Mouse (Mus musculus): ENCODE measurements around the gene Rbak. TPM values are rescaled to one million over a fixed set of nuclear protein-coding genes. Genes with fewer than 3 reads are reported as not detected.

Gene Rbak
- polyA plus RNA-seq, 1 experiment = 3.1 TPM

GRCm38 (mm10) chr5:143155534-143155933, 25.0 kb downstream of the Rbak start:
- no peak overlapping the region for H3ac ChIP-seq (ENCODE audit: control insufficient read depth, insufficient read length)
- H3K27me3 ChIP-seq (ENCODE audit: control insufficient read depth, insufficient read depth, insufficient read length) = peaks cover 8% of the 10 kb centered on the region
- no peaks in the 10 kb centered on the region for H3K79me2 ChIP-seq (ENCODE audit: control insufficient read depth, insufficient read depth)
- H3K36me3 ChIP-seq (ENCODE audit: control insufficient read depth, insufficient read depth) = no peaks in the 10 kb centered on the region
- TF ChIP-seq SRF (IDR thresholded peaks at IDR 0.05; ENCODE audit: control insufficient read depth, insufficient read length, low read depth) (no peak), MAX (IDR thresholded peaks at IDR 0.05; ENCODE audit: low read depth) (no peak), USF1 (IDR thresholded peaks at IDR 0.05; ENCODE audit: low read depth) (no peak), TCF3 (IDR thresholded peaks at IDR 0.05; ENCODE audit: insufficient read length, low read depth) (no peak), POLR2AphosphoS2 (IDR thresholded peaks at IDR 0.05; ENCODE audit: insufficient read length, low read depth) (no peak), TCF12 (IDR thresholded peaks at IDR 0.05; ENCODE audit: insufficient read depth, poor library complexity, severe bottlenecking) (no peak), POLR2A (IDR thresholded peaks at IDR 0.05; ENCODE audit: insufficient read length, low read depth) (no peak), REST (IDR thresholded peaks at IDR 0.05; ENCODE audit: insufficient read depth, insufficient read length) (no peak), MYOD1 (IDR thresholded peaks at IDR 0.05; ENCODE audit: control insufficient read depth in 1 of 3, insufficient read length in 2 of 3, low read depth in 2 of 3) (no peak), CEBPB (IDR thresholded peaks at IDR 0.05; ENCODE audit: insufficient read depth, poor library complexity, severe bottlenecking) (no peak), E2F4 (IDR thresholded peaks at IDR 0.05; ENCODE audit: insufficient read depth) (no peak)
- no peak overlapping the region for H3K4me3 ChIP-seq
- no peak overlapping the region for H3K4me2 ChIP-seq (ENCODE audit: low read depth)

- Histone ChIP-seq H3ac (ENCODE audit: control insufficient read depth, insufficient read length) (no peak overlapping the region), H3K79me2 (ENCODE audit: control insufficient read depth, insufficient read depth) (no peaks in the 10 kb centered on the region), H3K36me3 (ENCODE audit: control insufficient read depth, insufficient read depth) (no peaks in the 10 kb centered on the region), H3K4me3 (no peak overlapping the region), H3K4me2 (ENCODE audit: low read depth) (no peak overlapping the region), H3K27me3 (ENCODE audit: control insufficient read depth, insufficient read depth, insufficient read length) (peaks cover 8% of the 10 kb centered on the region)
- TF ChIP-seq E2F4 (IDR thresholded peaks at IDR 0.05; ENCODE audit: insufficient read depth) (no peak), MYOD1 (IDR thresholded peaks at IDR 0.05; ENCODE audit: control insufficient read depth in 1 of 3, insufficient read length in 2 of 3, low read depth in 2 of 3) (no peak), SRF (IDR thresholded peaks at IDR 0.05; ENCODE audit: control insufficient read depth, insufficient read length, low read depth) (no peak), CEBPB (IDR thresholded peaks at IDR 0.05; ENCODE audit: insufficient read depth, poor library complexity, severe bottlenecking) (no peak), TCF12 (IDR thresholded peaks at IDR 0.05; ENCODE audit: insufficient read depth, poor library complexity, severe bottlenecking) (no peak), USF1 (IDR thresholded peaks at IDR 0.05; ENCODE audit: low read depth) (no peak), TCF3 (IDR thresholded peaks at IDR 0.05; ENCODE audit: insufficient read length, low read depth) (no peak), POLR2AphosphoS2 (IDR thresholded peaks at IDR 0.05; ENCODE audit: insufficient read length, low read depth) (no peak), MAX (IDR thresholded peaks at IDR 0.05; ENCODE audit: low read depth) (no peak), REST (IDR thresholded peaks at IDR 0.05; ENCODE audit: insufficient read depth, insufficient read length) (no peak)
These were observed 26.8 kb downstream of the Rbak start for GRCm38 (mm10) chr5:143153756-143154155.

GRCm38 (mm10) chr5:143150044-143150443, 30.5 kb downstream of the Rbak start:
- Histone ChIP-seq H3K27me3 (ENCODE audit: control insufficient read depth, insufficient read depth, insufficient read length) (peaks cover 7% of the 10 kb centered on the region), H3K36me3 (ENCODE audit: control insufficient read depth, insufficient read depth) (no peaks in the 10 kb centered on the region), H3K79me2 (ENCODE audit: control insufficient read depth, insufficient read depth) (no peaks in the 10 kb centered on the region), H3ac (ENCODE audit: control insufficient read depth, insufficient read length) (no peak overlapping the region), H3K4me2 (ENCODE audit: low read depth) (no peak overlapping the region), H3K4me3 (no peak overlapping the region)
- no peak for TF ChIP-seq E2F4 (IDR thresholded peaks at IDR 0.05; ENCODE audit: insufficient read depth)
- TF ChIP-seq SRF (IDR thresholded peaks at IDR 0.05; ENCODE audit: control insufficient read depth, insufficient read length, low read depth) = no peak
- no peak for TF ChIP-seq TCF3 (IDR thresholded peaks at IDR 0.05; ENCODE audit: insufficient read length, low read depth)
- no peak for TF ChIP-seq MYOD1 (IDR thresholded peaks at IDR 0.05; ENCODE audit: control insufficient read depth in 1 of 3, insufficient read length in 2 of 3, low read depth in 2 of 3)
- TF ChIP-seq CEBPB (IDR thresholded peaks at IDR 0.05; ENCODE audit: insufficient read depth, poor library complexity, severe bottlenecking) = no peak
- no peak for TF ChIP-seq POLR2AphosphoS2 (IDR thresholded peaks at IDR 0.05; ENCODE audit: insufficient read length, low read depth)
- no peak for TF ChIP-seq USF1 (IDR thresholded peaks at IDR 0.05; ENCODE audit: low read depth)
- TF ChIP-seq MYOG (IDR thresholded peaks at IDR 0.05; ENCODE audit: control insufficient read depth in 1 of 3, insufficient read depth in 1 of 3, insufficient read length in 2 of 3, low read depth in 2 of 3) = no peak
- TF ChIP-seq POLR2A (IDR thresholded peaks at IDR 0.05; ENCODE audit: insufficient read length, low read depth) = no peak
- TF ChIP-seq TCF12 (IDR thresholded peaks at IDR 0.05; ENCODE audit: insufficient read depth, poor library complexity, severe bottlenecking) = no peak
- no peak for TF ChIP-seq MAX (IDR thresholded peaks at IDR 0.05; ENCODE audit: low read depth)
- no peak for TF ChIP-seq REST (IDR thresholded peaks at IDR 0.05; ENCODE audit: insufficient read depth, insufficient read length)

GRCm38 (mm10) chr5:143149536-143149935, 31.0 kb downstream of the Rbak start:
- Histone ChIP-seq H3K4me2 (ENCODE audit: low read depth) (no peak overlapping the region), H3K36me3 (ENCODE audit: control insufficient read depth, insufficient read depth) (no peaks in the 10 kb centered on the region), H3K79me2 (ENCODE audit: control insufficient read depth, insufficient read depth) (no peaks in the 10 kb centered on the region), H3ac (ENCODE audit: control insufficient read depth, insufficient read length) (no peak overlapping the region), H3K4me3 (no peak overlapping the region), H3K27me3 (ENCODE audit: control insufficient read depth, insufficient read depth, insufficient read length) (peaks cover 9% of the 10 kb centered on the region)
- TF ChIP-seq CEBPB (IDR thresholded peaks at IDR 0.05; ENCODE audit: insufficient read depth, poor library complexity, severe bottlenecking) (no peak), MAX (IDR thresholded peaks at IDR 0.05; ENCODE audit: low read depth) (no peak), POLR2AphosphoS2 (IDR thresholded peaks at IDR 0.05; ENCODE audit: insufficient read length, low read depth) (no peak), TCF3 (IDR thresholded peaks at IDR 0.05; ENCODE audit: insufficient read length, low read depth) (no peak), MYOG (IDR thresholded peaks at IDR 0.05; ENCODE audit: control insufficient read depth in 1 of 3, insufficient read depth in 1 of 3, insufficient read length in 2 of 3, low read depth in 2 of 3) (no peak), SRF (IDR thresholded peaks at IDR 0.05; ENCODE audit: control insufficient read depth, insufficient read length, low read depth) (no peak), MYOD1 (IDR thresholded peaks at IDR 0.05; ENCODE audit: control insufficient read depth in 1 of 3, insufficient read length in 2 of 3, low read depth in 2 of 3) (no peak), REST (IDR thresholded peaks at IDR 0.05; ENCODE audit: insufficient read depth, insufficient read length) (no peak), POLR2A (IDR thresholded peaks at IDR 0.05; ENCODE audit: insufficient read length, low read depth) (no peak), TCF12 (IDR thresholded peaks at IDR 0.05; ENCODE audit: insufficient read depth, poor library complexity, severe bottlenecking) (no peak), USF1 (IDR thresholded peaks at IDR 0.05; ENCODE audit: low read depth) (no peak)

All from myocyte (in vitro differentiated cells).